Mouse (Mus musculus): ENCODE measurements around the gene Gch1. TPM values are rescaled to one million over a fixed set of nuclear protein-coding genes. Genes with fewer than 3 reads are reported as not detected.

Gch1 gene
- polyA plus RNA-seq, 1 experiment from 2014 or later, result 37.1 TPM

DNA sequence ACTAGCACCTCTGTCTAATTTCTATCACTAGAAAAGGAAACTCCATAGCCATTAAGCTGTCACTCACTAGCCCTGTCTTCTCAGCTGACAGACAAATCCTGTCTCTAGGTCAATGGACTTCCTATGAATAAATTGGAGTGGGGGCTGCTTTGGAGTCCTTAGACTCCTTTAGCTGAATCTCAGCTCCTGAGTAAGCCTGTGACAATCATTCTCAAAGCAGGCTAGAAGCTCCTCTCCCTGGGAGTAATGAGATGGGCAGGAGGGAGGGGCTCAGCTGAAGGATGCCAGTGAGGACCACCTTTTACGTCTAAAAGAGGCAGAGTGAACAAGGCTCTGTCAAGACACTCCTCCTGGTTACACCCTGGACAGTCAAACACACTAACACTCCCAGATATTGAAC is 2.0 kb downstream of the Gch1 start:
- Histone ChIP-seq H3K4me1 (replicated peaks; ENCODE audit: control insufficient read depth, insufficient read depth, low read length) (no peaks in the 10 kb centered on the region), H3K9me3 (ENCODE audit: control insufficient read depth) (no peaks in the 10 kb centered on the region), H3K27ac (ENCODE audit: low read depth, low read length) (0 out of 2 replicates have a peak overlapping the region, but pooled peaks have one; percentile 1), H3K4me3 (ENCODE audit: low read depth, low read length) (peak overlapping the region; percentile 64; the same call in 1 of the 2 replicates), H3K36me3 (ENCODE audit: control insufficient read depth, insufficient read depth) (no peaks in the 10 kb centered on the region), H3K4me2 (replicated peaks; ENCODE audit: low read depth) (peak overlapping the region; percentile 91), H3K9ac (ENCODE audit: low read depth, low read length) (no peak overlapping the region), H3K27me3 (replicated peaks; ENCODE audit: control insufficient read depth, insufficient read depth, low read length) (no peaks in the 10 kb centered on the region)
- ATAC-seq, result no peak
- no peak for TF ChIP-seq CTCF (IDR thresholded peaks at IDR 0.05; ENCODE audit: low read depth)
- 39% methylated on average over 1 of the region's 1 CpGs for WGBS

DNA sequence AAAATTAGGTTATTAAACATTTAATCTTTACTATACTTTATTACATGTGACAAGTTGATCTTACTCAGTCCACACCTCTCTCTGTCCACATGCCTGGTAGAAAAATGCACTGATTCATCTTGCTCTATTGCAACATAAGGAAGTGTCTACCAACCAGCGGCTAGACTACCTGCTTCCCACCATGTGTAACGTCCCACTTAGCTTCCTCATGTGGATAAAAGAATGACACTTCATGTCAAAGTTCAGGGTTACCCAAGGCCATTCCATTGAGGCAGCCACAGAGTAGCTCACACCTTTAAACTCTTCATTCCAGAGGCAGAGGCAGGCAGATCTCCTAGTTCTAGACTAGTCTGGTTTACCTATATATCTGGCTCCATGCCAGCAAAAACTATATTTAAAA is 2.7 kb downstream of the Gch1 start:
- peak; percentile 70 for ATAC-seq
- Histone ChIP-seq H3K9me3 (ENCODE audit: control insufficient read depth) (no peaks in the 10 kb centered on the region), H3K27me3 (replicated peaks; ENCODE audit: control insufficient read depth, insufficient read depth, low read length) (no peaks in the 10 kb centered on the region), H3K4me1 (replicated peaks; ENCODE audit: control insufficient read depth, insufficient read depth, low read length) (no peaks in the 10 kb centered on the region), H3K27ac (ENCODE audit: low read depth, low read length) (no peak overlapping the region), H3K4me2 (replicated peaks; ENCODE audit: low read depth) (no peak overlapping the region), H3K4me3 (ENCODE audit: low read depth, low read length) (no peak overlapping the region), H3K36me3 (ENCODE audit: control insufficient read depth, insufficient read depth) (no peaks in the 10 kb centered on the region), H3K9ac (ENCODE audit: low read depth, low read length) (no peak overlapping the region)
- whole genome bisulfite sequencing, result 33% methylated on average over 2 of the region's 2 CpGs
- no peak for TF ChIP-seq CTCF (IDR thresholded peaks at IDR 0.05; ENCODE audit: low read depth)

DNA sequence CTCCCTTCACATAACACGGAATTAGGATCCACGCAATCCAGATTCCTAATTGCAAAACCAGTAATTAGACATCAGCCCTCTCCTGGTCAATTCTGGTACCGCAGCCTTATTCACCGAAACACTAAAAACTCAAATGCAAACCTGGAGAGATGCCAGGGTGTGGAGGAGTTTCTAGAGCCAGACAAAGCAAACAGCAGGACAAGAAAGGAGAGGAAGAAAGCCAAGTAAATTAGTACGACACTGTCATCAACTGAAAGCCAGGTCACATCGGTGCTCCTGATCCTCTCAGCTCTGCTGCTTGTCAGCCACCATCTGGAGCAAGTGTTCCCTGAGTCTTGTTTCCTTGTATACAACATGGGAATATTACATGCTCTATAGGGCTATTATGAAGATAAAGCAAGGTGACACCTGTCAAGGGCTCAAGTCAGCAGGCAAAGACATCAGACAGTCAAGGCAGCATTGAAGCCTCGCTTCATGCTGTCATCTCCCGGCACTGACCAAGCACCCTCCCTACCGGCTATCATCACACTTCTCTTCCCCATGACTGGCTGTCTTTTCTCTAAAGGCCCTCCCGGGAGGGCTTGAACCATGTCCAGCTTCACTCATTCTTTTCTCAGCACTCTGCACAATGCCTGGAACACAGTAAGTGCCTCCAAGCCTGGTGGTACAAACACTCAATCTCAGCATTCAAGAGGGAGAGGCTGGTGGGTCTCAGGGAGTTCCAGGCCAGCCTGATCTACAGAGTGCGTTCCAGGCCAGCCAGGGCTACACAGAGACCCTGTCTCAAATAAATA is 7.5 kb downstream of the Gch1 start:
- Histone ChIP-seq H3K4me2 (replicated peaks; ENCODE audit: low read depth) (no peak overlapping the region), H3K27ac (ENCODE audit: low read depth, low read length) (no peak overlapping the region), H3K9ac (ENCODE audit: low read depth, low read length) (no peak overlapping the region), H3K27me3 (replicated peaks; ENCODE audit: control insufficient read depth, insufficient read depth, low read length) (no peaks in the 10 kb centered on the region), H3K36me3 (ENCODE audit: control insufficient read depth, insufficient read depth) (no peaks in the 10 kb centered on the region), H3K4me3 (ENCODE audit: low read depth, low read length) (no peak overlapping the region), H3K4me1 (replicated peaks; ENCODE audit: control insufficient read depth, insufficient read depth, low read length) (no peaks in the 10 kb centered on the region; the same call in 1 of the 2 replicates), H3K9me3 (ENCODE audit: control insufficient read depth) (no peaks in the 10 kb centered on the region)
- ATAC-seq, result no peak
- 64% methylated on average over 11 of the region's 11 CpGs for WGBS
- TF ChIP-seq CTCF (IDR thresholded peaks at IDR 0.05; ENCODE audit: low read depth), result peak; percentile 73

DNA sequence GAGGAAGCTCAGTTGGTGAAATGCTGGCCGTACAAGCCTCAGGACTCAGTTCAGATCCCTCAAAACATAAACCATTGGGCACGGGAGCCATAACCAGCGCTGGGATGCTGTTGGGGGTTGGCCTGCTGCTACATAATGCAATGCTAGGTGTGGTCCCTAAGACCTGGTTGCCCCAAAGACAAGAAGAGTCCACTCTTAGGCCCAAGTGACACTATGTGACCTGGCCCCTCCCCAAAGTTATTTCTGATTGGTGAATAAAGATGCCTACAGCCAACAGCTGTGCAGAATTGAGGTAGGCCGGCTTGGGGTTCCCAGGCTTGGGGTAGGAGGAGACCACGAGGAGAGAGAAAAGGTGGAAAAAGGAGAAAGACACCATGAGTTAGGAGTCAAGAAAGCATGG is 10.4 kb downstream of the Gch1 start:
- Histone ChIP-seq H3K9me3 (ENCODE audit: control insufficient read depth) (no peaks in the 10 kb centered on the region), H3K36me3 (ENCODE audit: control insufficient read depth, insufficient read depth) (no peaks in the 10 kb centered on the region), H3K9ac (ENCODE audit: low read depth, low read length) (no peak overlapping the region), H3K27me3 (replicated peaks; ENCODE audit: control insufficient read depth, insufficient read depth, low read length) (no peaks in the 10 kb centered on the region), H3K4me1 (replicated peaks; ENCODE audit: control insufficient read depth, insufficient read depth, low read length) (no peaks in the 10 kb centered on the region; the same call in 1 of the 2 replicates), H3K27ac (ENCODE audit: low read depth, low read length) (no peak overlapping the region), H3K4me2 (replicated peaks; ENCODE audit: low read depth) (no peak overlapping the region), H3K4me3 (ENCODE audit: low read depth, low read length) (no peak overlapping the region)
- no peak for TF ChIP-seq CTCF (IDR thresholded peaks at IDR 0.05; ENCODE audit: low read depth)
- WGBS, result 93% methylated on average over 5 of the region's 5 CpGs
- ATAC-seq, result no peak

DNA sequence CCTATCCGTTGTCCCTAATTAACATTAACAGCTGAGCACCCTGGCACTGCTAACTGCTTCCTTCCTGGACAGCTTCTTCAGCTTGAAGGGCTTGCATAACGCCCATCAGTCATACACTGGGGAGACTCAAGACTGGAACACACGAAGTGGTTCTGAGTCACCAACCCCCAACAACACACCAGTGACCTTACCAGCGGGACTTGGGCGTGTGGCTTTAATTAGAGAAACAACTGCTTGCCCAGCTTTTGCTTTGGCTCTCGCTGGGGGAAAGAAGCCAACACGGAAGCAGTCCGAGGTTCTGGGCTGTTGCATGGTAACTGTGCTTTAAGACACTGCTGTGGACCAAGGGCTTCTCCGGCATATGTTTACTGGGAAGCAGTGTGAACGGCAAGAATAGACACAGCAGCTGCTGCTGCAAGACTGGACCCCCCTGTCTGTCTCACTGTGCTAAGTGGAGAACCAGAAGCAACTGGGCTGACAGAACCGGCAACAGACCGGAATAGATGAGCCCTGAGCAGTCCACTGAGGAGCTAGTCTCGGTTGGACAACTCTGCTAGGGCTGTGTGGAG is 11.3 kb downstream of the Gch1 start:
- H3K9ac ChIP-seq (ENCODE audit: low read depth, low read length), result no peak overlapping the region
- no peak for TF ChIP-seq CTCF (IDR thresholded peaks at IDR 0.05; ENCODE audit: low read depth)
- no peaks in the 10 kb centered on the region; the same call in 1 of the 2 replicates for H3K4me1 ChIP-seq (replicated peaks; ENCODE audit: control insufficient read depth, insufficient read depth, low read length)
- H3K9me3 ChIP-seq (ENCODE audit: control insufficient read depth), result no peaks in the 10 kb centered on the region
- no peaks in the 10 kb centered on the region for H3K36me3 ChIP-seq (ENCODE audit: control insufficient read depth, insufficient read depth)
- peak overlapping the region; percentile 37 for H3K4me2 ChIP-seq (replicated peaks; ENCODE audit: low read depth)
- ATAC-seq, result 0 out of 2 replicates have a peak, but pooled peaks have one; percentile 39
- WGBS, result 32% methylated on average over 13 of the region's 13 CpGs
- 0 out of 2 replicates have a peak overlapping the region, but pooled peaks have one; percentile 7 for H3K27ac ChIP-seq (ENCODE audit: low read depth, low read length)
- no peaks in the 10 kb centered on the region for H3K27me3 ChIP-seq (replicated peaks; ENCODE audit: control insufficient read depth, insufficient read depth, low read length)
- H3K4me3 ChIP-seq (ENCODE audit: low read depth, low read length), result no peak overlapping the region

DNA sequence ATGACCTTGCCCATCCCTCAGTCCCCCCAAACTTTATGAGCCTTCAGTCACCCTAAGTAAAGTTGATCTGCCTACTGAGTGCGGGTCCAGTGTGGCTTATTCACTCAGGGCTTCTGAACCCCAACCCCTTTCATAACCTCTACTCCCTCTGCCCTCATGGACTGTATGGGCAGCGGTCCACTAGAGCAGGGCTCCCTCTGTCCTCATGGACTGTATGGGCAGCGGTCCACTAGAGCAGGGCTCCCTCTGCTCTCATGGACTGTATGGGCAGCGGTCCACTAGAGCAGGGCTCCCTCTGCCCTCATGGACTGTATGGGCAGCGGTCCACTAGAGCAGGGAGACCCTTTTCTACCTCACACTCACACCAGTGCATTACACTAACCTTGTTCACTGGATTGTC is 13.0 kb downstream of the Gch1 start:
- no peak for ATAC-seq
- 93% methylated on average over 5 of the region's 5 CpGs for WGBS
- no peak overlapping the region for H3K9ac ChIP-seq (ENCODE audit: low read depth, low read length)
- H3K4me2 ChIP-seq (replicated peaks; ENCODE audit: low read depth), result no peak overlapping the region
- H3K4me1 ChIP-seq (replicated peaks; ENCODE audit: control insufficient read depth, insufficient read depth, low read length), result no peaks in the 10 kb centered on the region; the same call in 1 of the 2 replicates
- H3K9me3 ChIP-seq (ENCODE audit: control insufficient read depth), result no peaks in the 10 kb centered on the region
- TF ChIP-seq CTCF (IDR thresholded peaks at IDR 0.05; ENCODE audit: low read depth), result no peak
- no peaks in the 10 kb centered on the region for H3K27me3 ChIP-seq (replicated peaks; ENCODE audit: control insufficient read depth, insufficient read depth, low read length)
- H3K27ac ChIP-seq (ENCODE audit: low read depth, low read length), result no peak overlapping the region
- no peaks in the 10 kb centered on the region for H3K36me3 ChIP-seq (ENCODE audit: control insufficient read depth, insufficient read depth)
- no peak overlapping the region for H3K4me3 ChIP-seq (ENCODE audit: low read depth, low read length)
